Comparison of ENCODE assay signal across 23 mouse cellular contexts in genomic region chr11:61227816-61228215, GRCm38 (mm10). TPM values are rescaled to one million over a fixed set of nuclear protein-coding genes. Genes with fewer than 3 reads are reported as not detected.
DNase-seq lines count a peak whose midpoint lies in the region; ATAC-seq and TF ChIP-seq lines count a peak whose summit lies in the region.
"Had no signal": no experiment of that assay in that cellular context is flagged by ENCODE, and none has a peak within 500 bp of the region (broad histone marks: within the 10 kb centered on the region; RNA-seq: fewer than 3 reads in every experiment).

No protein-coding gene starts in this region.

- H3K27me3 ChIP-seq in heart, embryonic 15.5 days: 0 out of 2 replicates have a peak, but pooled peaks cover 7% of the 10 kb centered on the region
- H3K27me3 ChIP-seq in heart, embryonic 12.5 days (replicated peaks): peaks cover 4% of the 10 kb centered on the region
- H3K27me3 ChIP-seq: limb, embryonic 12.5 days had no signal

- WGBS in heart, embryonic 15.5 days: 53% methylated on average over 8 of the region's 8 CpGs
- WGBS in heart, embryonic 12.5 days: 69% methylated on average over 8 of the region's 8 CpGs

- ATAC-seq in heart, embryonic 15.5 days (replicated peaks; ENCODE audit: insufficient number of reproducible peaks, insufficient read depth, low FRiP score, low read depth): no peak
- no peak for ATAC-seq in heart, embryonic 12.5 days (ENCODE audit: insufficient number of reproducible peaks, low FRiP score)
- no peak for ATAC-seq in granulocyte monocyte progenitor cell, adult 5-6 weeks (replicated peaks; ENCODE audit: poor library complexity, severe bottlenecking)
- ATAC-seq: CD4-positive, CD25-positive, alpha-beta regulatory T cell, adult 4 months; forebrain, embryonic 13.5 days; liver, postnatal 0 days had no signal

- H3K4me1 ChIP-seq in heart, embryonic 15.5 days (replicated peaks): peaks cover 28% of the 10 kb centered on the region
- H3K4me1 ChIP-seq in heart, embryonic 12.5 days (replicated peaks): peaks cover 38% of the 10 kb centered on the region
- H3K4me1 ChIP-seq: forebrain, embryonic 13.5 days had no signal

- H3K4me3 ChIP-seq in heart, embryonic 15.5 days: no peak overlapping the region
- H3K4me3 ChIP-seq in heart, embryonic 12.5 days: no peak overlapping the region
- H3K4me3 ChIP-seq in gastrocnemius, adult 2 months: no peak overlapping the region
- H3K4me3 ChIP-seq: forebrain, embryonic 13.5 days; heart, adult 2 months; limb, embryonic 12.5 days had no signal

- intact Hi-C loops in gastrocnemius, adult 2 months (cut with DNase I): no loop called here

- no peak overlapping the region for H3K4me2 ChIP-seq in heart, embryonic 15.5 days
- no peak overlapping the region for H3K4me2 ChIP-seq in heart, embryonic 12.5 days
- H3K4me2 ChIP-seq: forebrain, embryonic 13.5 days; limb, embryonic 12.5 days; liver, embryonic 11.5 days; midbrain, embryonic 11.5 days had no signal

- 0 out of 2 replicates have a peak overlapping the region, but pooled peaks have one; percentile 14 for H3K27ac ChIP-seq in heart, embryonic 15.5 days
- H3K27ac ChIP-seq in heart, embryonic 12.5 days (ENCODE audit: poor library complexity, severe bottlenecking): no peak overlapping the region
- no peak overlapping the region for H3K27ac ChIP-seq in gastrocnemius, adult 2 months
- H3K27ac ChIP-seq: forebrain, embryonic 13.5 days; heart, adult 2 months; limb, embryonic 12.5 days; stomach, postnatal 0 days had no signal

- H3K9ac ChIP-seq in heart, embryonic 15.5 days: no peak overlapping the region
- no peak overlapping the region for H3K9ac ChIP-seq in heart, embryonic 12.5 days
- H3K9ac ChIP-seq: forebrain, embryonic 13.5 days; limb, embryonic 12.5 days; liver, postnatal 0 days had no signal

- DNase-seq in adipocyte (ENCODE audit: low spot score): peak; percentile 19
- peak; percentile 88 for DNase-seq in cerebellum, adult 11-12 months
- DNase-seq in cerebellum, postnatal 10 days: peak; percentile 70 to 75
- no peak for DNase-seq in gastrocnemius, adult 2 months
- DNase-seq: adrenal gland, postnatal 25 days; gastrocnemius, postnatal 25 days; heart, adult 2 months; heart, postnatal 10 days; kidney, adult 2 months; kidney, postnatal 10 days; liver, postnatal 0 days had no signal

- H3K36me3 ChIP-seq in heart, embryonic 15.5 days: no peaks in the 10 kb centered on the region
- H3K36me3 ChIP-seq in heart, embryonic 12.5 days: no peaks in the 10 kb centered on the region
- H3K36me3 ChIP-seq: limb, embryonic 12.5 days had no signal

- TF ChIP-seq CTCF in gastrocnemius, adult 2 months (IDR thresholded peaks at IDR 0.05): no peak

- no peaks in the 10 kb centered on the region for H3K9me3 ChIP-seq in heart, embryonic 15.5 days (replicated peaks)
- no peaks in the 10 kb centered on the region for H3K9me3 ChIP-seq in heart, embryonic 12.5 days (replicated peaks)
- H3K9me3 ChIP-seq: forebrain, embryonic 13.5 days; limb, embryonic 12.5 days had no signal

RNA-seq across cellular contexts. Expression of gene Aldh3a1, which starts 20.5 kb away (rescaled TPM):
- 0.25 and 0.42 TPM in 2 replicates for polyA plus RNA-seq in heart, embryonic 15.5 days (2015; fragmentation: Nextera tagmentation; extraction: Ambion mirVana)
- polyA plus RNA-seq in heart, embryonic 12.5 days (2016; fragmentation: Nextera tagmentation; extraction: Ambion mirVana): 0.18 TPM in 1 of 2 replicates, not detected in the other
- not detected in 2 replicates for total RNA-seq in granulocyte monocyte progenitor cell, adult 5-6 weeks (2014; fragmentation: Nextera tagmentation)
- total RNA-seq in granulocyte monocyte progenitor cell, adult 5-6 weeks (2017): not detected in 2 replicates
- total RNA-seq in gastrocnemius, adult 2 months (2021): under 1 TPM in 1 of 2 experiments, not detected in 1; 0.50 TPM
- total RNA-seq: megakaryocyte progenitor cell, adult 5-6 weeks; monocyte, adult 5-6 weeks had no signal
- polyA plus RNA-seq: CD4-positive, CD25-positive, alpha-beta regulatory T cell, adult 4 months; forebrain, embryonic 13.5 days; hindbrain, embryonic 11.5 days; liver, embryonic 11.5 days; midbrain, embryonic 11.5 days had no signal

RNA-seq across cellular contexts. Expression of gene Aldh3a2, which starts 39.4 kb away (rescaled TPM):
- polyA plus RNA-seq in heart, embryonic 15.5 days (2015; fragmentation: Nextera tagmentation; extraction: Ambion mirVana): 29.4 and 34.9 TPM in 2 replicates
- polyA plus RNA-seq in heart, embryonic 12.5 days (2016; fragmentation: Nextera tagmentation; extraction: Ambion mirVana): 32.0 and 33.1 TPM in 2 replicates
- 18.5 and 20.9 TPM in 2 replicates for total RNA-seq in granulocyte monocyte progenitor cell, adult 5-6 weeks (2014; fragmentation: Nextera tagmentation)
- 22.3 and 27.3 TPM in 2 replicates for total RNA-seq in granulocyte monocyte progenitor cell, adult 5-6 weeks (2017)
- total RNA-seq in gastrocnemius, adult 2 months (2021): 10 to 100 TPM; 12.0 to 13.0 TPM

RNA-seq across cellular contexts. Expression of gene Usp22, which starts 53.0 kb away (rescaled TPM):
- polyA plus RNA-seq in heart, embryonic 15.5 days (2015; fragmentation: Nextera tagmentation; extraction: Ambion mirVana): 60.7 and 79.1 TPM in 2 replicates
- polyA plus RNA-seq in heart, embryonic 12.5 days (2016; fragmentation: Nextera tagmentation; extraction: Ambion mirVana): 106 and 112 TPM in 2 replicates
- total RNA-seq in granulocyte monocyte progenitor cell, adult 5-6 weeks (2014; fragmentation: Nextera tagmentation): 23.3 and 34.2 TPM in 2 replicates
- 52.4 and 63.5 TPM in 2 replicates for total RNA-seq in granulocyte monocyte progenitor cell, adult 5-6 weeks (2017)
- total RNA-seq in gastrocnemius, adult 2 months (2021): 10 to 100 TPM; 13.4 to 16.7 TPM
